Mouse (Mus musculus): ENCODE data around the gene Sirt7. TPM values are rescaled to one million over a fixed set of nuclear protein-coding genes. Genes with fewer than 3 reads are reported as not detected.

Gene Sirt7
- polyA plus RNA-seq, 1 experiment from 2014 or later = 30.1 TPM

DNA sequence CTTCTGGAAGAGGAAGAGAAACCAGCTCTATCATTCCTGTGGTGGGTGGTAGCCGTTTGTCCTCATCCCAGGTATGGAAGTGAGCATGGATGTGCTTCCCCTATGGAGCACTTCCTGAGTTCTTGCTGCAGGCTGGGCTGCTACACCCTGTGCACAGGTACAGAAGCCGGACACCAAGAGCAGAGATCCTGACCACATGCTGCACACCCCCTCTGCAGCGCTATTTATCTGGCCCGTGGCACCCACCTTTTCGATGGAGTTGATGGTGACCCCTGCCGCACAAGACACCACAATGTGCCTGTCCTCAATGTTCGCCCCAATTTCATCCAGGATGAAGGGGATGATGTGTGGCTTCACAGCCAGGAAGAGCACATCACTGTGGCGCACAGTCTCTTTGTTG, 16.8 kb upstream of the Sirt7 start:
- ChIA-PET CTCF (interaction anchor here (1.0 to 1.1 kb wide), 2 partner anchors 17 to 57 kb away, joined by 3 to 5 read pairs; no protein-coding TSS in a partner anchor), POLR2A (interaction anchor here (0.6 to 1.3 kb wide), 2 partner anchors 11 to 156 kb away, joined by 3 read pairs; no protein-coding TSS in a partner anchor)
- DNase-seq (ENCODE audit: low read depth, low spot score) (no peak), ATAC-seq (no peak)
- TF ChIP-seq CTCF (IDR thresholded peaks at IDR 0.05) = no peak
- H3K27me3 ChIP-seq = no peaks in the 10 kb centered on the region
- in situ Hi-C loops (cut with MboI; ENCODE audit: low pct_unique_long_range_greater_than_20kb) = no loop called here

DNA sequence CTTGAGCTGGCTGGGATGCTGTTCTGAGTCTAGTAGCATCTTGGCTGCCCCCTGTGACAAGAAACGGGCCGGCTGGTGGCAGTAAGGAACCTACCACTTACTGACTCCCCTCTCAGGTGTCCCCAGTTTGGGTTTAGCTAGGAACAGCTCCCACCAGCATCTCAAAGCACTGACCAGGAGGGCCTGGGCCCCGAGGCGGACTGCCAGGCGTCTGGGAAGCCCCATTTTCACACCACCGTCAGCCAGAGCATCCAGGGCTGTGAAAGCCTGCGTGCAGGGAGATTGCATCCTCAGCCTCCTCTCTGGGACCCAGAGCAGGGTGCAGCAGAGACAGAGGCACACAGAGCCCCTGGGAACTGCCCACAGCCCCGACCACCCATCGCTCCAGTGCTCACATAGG, 16.2 kb upstream of the Sirt7 start:
- no peaks in the 10 kb centered on the region for H3K27me3 ChIP-seq
- no peak for TF ChIP-seq CTCF (IDR thresholded peaks at IDR 0.05)

DNA sequence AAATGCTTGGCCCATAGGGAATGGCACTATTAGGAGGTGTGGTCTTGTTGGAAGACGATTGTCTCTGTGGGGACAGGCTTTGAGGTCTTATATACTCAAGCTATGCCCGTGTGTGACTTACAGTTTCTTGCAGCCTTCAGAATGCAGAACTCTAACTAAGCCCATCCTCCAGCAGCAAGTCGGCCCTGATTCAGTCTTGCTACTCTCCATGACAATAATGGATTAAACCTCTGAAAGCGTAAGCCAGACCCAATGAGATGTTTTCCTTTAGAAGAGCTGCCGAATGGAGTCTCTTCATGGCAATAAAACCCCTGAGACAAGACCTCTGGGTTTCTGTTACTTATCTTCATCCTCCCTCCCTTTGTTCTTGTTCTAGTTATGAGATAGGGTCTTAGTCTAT, 9.8 kb upstream of the Sirt7 start:
- TF ChIP-seq CTCF (IDR thresholded peaks at IDR 0.05) = no peak
- no peaks in the 10 kb centered on the region for H3K27me3 ChIP-seq
- in situ Hi-C loops (cut with MboI; ENCODE audit: low pct_unique_long_range_greater_than_20kb) = no loop called here
- no peak for ATAC-seq
- POLR2A ChIA-PET = no interaction called here
- CTCF ChIA-PET = no interaction called here
- no peak for DNase-seq (ENCODE audit: low read depth, low spot score)

More for the DNA sequence above, 16.2 kb upstream of the Sirt7 start:
- no peak for ATAC-seq
- CTCF ChIA-PET = interaction anchor here (1.0 kb wide), 1 partner anchor 17 kb away, joined by 5 read pairs; no protein-coding TSS in a partner anchor
- POLR2A ChIA-PET = no interaction called here
- in situ Hi-C loops (cut with MboI; ENCODE audit: low pct_unique_long_range_greater_than_20kb) = no loop called here
- DNase-seq (ENCODE audit: low read depth, low spot score) = no peak

DNA sequence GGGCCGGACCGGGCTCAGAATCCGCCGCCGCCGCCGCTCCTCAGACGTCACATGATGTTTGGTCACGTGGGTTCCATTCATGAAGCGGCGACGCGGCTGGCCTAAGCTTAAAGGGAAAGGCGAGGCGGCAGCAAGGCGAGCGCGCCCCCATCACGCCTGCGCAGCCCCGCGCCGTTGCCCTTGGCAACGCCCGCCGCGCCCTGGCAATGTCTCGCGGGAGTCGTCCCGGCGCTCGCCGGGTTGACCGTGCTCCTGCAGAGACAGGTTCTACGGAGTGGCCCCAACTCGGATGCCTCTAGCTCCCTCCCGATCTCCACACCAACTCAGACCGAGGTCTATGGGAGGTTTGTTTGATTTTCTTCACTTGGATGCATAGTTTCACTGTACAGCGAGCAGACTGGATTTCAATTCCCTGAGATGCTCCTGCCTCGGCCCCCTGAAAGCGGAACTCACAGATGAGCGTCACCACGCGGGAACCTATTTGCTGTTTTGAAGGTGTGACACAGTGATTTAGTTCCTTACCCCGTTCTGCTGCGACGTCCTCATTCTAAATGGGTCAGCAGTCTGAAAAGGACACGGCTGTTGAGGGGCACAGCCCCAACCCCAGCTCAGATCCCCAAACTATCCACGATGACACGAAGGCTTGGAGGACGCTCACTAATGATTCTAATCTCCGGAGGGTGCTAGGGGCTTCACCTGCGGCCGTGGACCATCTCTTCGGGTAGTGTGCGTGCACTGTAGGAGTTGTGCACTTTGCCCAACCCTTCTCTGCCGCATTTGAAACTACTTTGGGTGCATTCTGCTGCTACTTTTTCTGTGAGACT, 8.7 kb upstream of the Sirt7 start, which contains the start of gene Mafg:
Mafg (minus strand) TSS at position 81 of the 824 bp plus-strand sequence.
- ChIA-PET CTCF (interaction anchor here (0.7 to 1.2 kb wide), 2 partner anchors 10 to 143 kb away, joined by 3 read pairs; no protein-coding TSS in a partner anchor), POLR2A (interaction anchor here (0.9 to 1.6 kb wide), 3 partner anchors 9 to 18 kb away, joined by 3 to 8 read pairs (median 3); partner anchors contain the start of gene Pycr1)
- no peak for TF ChIP-seq CTCF (IDR thresholded peaks at IDR 0.05)
- no peak for DNase-seq (ENCODE audit: low read depth, low spot score)
- ATAC-seq = peak; percentile 42
- in situ Hi-C loops (cut with MboI; ENCODE audit: low pct_unique_long_range_greater_than_20kb) = no loop called here
- H3K27me3 ChIP-seq = no peaks in the 10 kb centered on the region

DNA sequence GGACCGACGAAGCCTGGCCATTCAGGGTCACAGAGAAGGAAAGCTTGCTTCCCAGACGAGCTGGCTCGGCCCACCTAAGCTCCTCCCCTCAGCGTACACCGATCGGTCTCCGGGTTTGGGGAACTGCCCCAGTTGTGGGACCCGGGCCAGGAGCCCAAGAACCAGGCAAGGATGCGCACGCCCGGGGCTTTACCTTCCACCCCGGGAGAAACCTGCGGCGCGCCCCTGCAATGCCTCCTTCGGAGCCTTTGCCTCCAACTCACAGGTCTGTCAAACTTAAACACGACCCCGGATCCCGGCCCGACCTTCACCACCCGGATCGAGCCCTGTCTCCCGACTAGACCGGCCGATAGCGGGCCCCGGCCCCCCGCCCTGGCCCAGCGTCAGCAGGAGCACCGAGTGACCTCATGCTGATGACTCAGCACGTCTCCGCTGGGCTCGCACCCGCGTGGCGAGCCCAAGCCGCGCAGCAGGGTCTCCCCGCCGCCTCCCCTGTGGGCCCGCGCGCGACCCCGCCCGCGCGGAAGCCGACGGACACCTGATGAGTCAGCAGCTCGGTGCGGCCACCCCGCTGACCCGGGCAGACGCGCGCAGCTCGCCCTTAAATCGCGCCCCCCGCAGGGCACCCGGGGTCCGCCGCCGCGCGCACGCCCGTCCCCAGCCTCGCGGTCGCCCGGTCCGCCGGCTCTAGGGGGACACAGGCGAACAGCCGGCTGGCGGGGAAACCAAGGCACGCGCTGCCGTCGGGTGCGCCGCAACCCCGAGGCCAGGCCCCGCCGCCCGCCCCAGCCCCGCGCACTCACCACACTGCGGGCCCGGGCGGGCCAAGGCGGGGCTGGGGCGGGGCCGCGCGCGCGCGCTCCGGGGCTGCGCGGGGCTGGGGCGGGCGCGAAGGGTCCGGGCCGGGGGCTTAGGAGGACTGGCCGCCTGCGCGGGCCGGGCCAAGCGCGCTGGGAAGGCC, 7.8 kb upstream of the Sirt7 start:
- in situ Hi-C loops (cut with MboI; ENCODE audit: low pct_unique_long_range_greater_than_20kb) = no loop called here
- TF ChIP-seq CTCF (IDR thresholded peaks at IDR 0.05) = no peak
- ATAC-seq (peak; percentile 24), DNase-seq (ENCODE audit: low read depth, low spot score) (no peak)
- no peaks in the 10 kb centered on the region for H3K27me3 ChIP-seq
- ChIA-PET POLR2A (interaction anchor here (0.7 to 1.6 kb wide), 4 partner anchors 8 to 165 kb away, joined by 3 to 8 read pairs (median 3); partner anchors contain the start of genes Arl16 and Pycr1), CTCF (interaction anchor here (1.2 kb wide), 1 partner anchor 9 kb away, joined by 3 read pairs; no protein-coding TSS in a partner anchor)

DNA sequence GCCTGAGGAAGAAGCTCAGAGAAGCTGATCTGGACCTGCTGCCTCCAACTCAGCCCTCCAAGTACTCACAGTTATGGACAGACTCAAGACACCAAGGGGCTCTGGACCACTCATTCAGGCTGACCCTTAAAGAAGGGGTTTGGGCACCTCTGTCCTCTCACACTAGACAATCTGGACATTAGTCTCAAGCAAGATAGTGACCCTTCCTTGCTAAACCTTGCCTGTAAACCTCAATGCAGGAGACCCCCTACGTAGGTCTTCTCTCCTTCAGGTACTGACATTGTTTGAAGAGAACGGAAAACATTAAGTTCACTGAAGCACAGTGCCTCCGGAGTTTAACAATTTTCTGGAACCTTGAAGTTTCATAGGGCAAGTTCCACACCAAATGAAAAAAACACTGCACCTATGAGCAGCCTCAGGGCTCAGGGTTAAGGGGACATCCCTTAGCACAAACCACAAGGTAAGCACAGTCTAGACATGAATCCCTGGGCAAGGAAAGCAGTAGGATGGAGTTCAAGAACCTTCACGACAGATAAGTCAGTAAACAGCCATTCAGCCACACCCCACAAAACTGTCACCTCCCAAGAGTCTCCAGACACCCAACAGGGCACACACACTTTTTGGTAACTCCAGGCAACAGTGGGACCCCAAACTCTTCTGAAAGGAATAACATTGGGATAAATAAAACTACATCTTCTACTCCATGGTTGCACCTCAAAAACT, 6.8 kb upstream of the Sirt7 start:
- no peaks in the 10 kb centered on the region for H3K27me3 ChIP-seq
- POLR2A ChIA-PET = interaction anchor here (0.6 to 1.6 kb wide), 7 partner anchors 10 to 164 kb away, joined by 3 to 8 read pairs (median 3); partner anchors contain the start of genes Arl16 and Pycr1
- in situ Hi-C loops (cut with MboI; ENCODE audit: low pct_unique_long_range_greater_than_20kb) = no loop called here
- no peak for DNase-seq (ENCODE audit: low read depth, low spot score)
- CTCF ChIA-PET = interaction anchor here (1.4 to 2.6 kb wide), 2 partner anchors 65 to 144 kb away, joined by 3 to 6 read pairs; no protein-coding TSS in a partner anchor
- no peak for TF ChIP-seq CTCF (IDR thresholded peaks at IDR 0.05)
- no peak for ATAC-seq

DNA sequence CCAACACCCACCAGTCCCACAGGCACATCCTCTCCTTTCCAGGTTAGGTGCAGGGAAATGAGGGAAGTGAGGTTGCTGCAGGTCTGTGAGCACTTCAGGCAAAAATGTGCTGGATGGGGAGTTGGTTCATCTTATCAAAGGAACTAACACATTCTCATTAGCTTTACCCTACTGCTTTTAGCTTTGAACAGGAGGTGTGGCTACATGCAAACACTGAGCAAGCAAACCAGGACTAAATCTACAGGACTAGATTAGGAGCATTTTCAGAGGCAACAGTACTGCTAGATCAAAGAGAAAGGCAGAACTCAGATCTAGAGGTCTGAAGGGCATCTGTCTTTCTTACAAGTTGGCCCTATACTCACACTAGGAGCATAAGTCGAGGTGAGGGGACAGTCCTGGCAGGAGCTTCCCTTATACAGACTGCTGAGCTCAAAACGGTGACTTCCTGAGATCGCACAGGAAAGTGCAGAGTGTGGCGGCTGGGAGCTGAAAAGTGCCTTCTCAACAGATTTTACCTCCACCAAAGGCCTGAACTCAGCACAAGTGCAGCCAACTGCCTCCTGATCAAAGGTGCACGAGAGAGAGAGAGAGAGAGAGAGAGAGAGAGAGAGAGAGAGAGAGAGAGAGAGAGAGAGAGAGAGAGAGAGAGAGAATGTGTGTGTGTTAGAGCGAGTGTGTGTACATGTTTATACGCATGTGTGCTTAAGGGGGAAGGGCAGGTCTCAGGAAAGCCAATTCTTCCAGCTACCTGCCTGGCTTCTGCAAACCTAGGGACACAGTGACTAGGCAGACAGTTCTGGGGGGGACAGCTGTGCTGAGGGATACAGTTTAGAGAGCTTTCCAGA, 6.1 kb upstream of the Sirt7 start:
- CTCF ChIA-PET = interaction anchor here (0.9 to 2.6 kb wide), 5 partner anchors 9 to 145 kb away, joined by 3 to 6 read pairs (median 4); no protein-coding TSS in a partner anchor
- in situ Hi-C loops (cut with MboI; ENCODE audit: low pct_unique_long_range_greater_than_20kb) = no loop called here
- no peak for TF ChIP-seq CTCF (IDR thresholded peaks at IDR 0.05)
- DNase-seq (ENCODE audit: low read depth, low spot score) (no peak), ATAC-seq (no peak)
- POLR2A ChIA-PET = interaction anchor here (0.6 to 1.6 kb wide), 6 partner anchors 11 to 395 kb away, joined by 3 to 5 read pairs (median 3); no protein-coding TSS in a partner anchor
- H3K27me3 ChIP-seq = no peaks in the 10 kb centered on the region

DNA sequence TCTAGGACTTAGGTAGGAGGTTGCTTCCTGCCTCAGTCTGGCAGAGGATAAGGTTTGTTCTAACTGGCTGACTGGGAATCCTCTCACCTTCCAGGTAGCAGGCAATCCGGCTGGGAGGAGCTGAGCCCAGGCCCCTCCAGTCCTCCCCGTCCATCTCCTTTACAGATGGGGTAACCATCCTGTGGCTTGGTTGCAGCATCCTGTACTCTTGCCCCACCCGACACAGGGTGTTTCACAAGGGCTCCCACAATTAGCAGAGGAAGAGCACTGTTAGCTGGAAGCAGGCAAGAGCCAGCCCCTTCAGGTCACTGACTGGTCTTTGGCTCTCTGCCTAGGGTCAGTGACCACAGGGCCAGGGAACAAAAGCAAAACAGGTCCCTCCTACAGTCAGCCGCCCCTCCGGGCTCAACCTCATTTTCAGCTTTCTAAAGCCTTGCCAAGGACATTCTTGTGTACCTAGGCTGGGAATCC, 5.4 kb upstream of the Sirt7 start:
- in situ Hi-C loops (cut with MboI; ENCODE audit: low pct_unique_long_range_greater_than_20kb) = no loop called here
- no peak for ATAC-seq
- no peaks in the 10 kb centered on the region for H3K27me3 ChIP-seq
- no peak for TF ChIP-seq CTCF (IDR thresholded peaks at IDR 0.05)
- POLR2A ChIA-PET = interaction anchor here (0.9 to 1.6 kb wide), 3 partner anchors 32 to 81 kb away, joined by 3 to 5 read pairs (median 3); no protein-coding TSS in a partner anchor
- CTCF ChIA-PET = interaction anchor here (0.9 to 2.6 kb wide), 5 partner anchors 10 to 146 kb away, joined by 3 to 6 read pairs (median 4); no protein-coding TSS in a partner anchor
- DNase-seq (ENCODE audit: low read depth, low spot score) = no peak

Data from Patski (cell line).